Mouse (Mus musculus): ENCODE measurements around the gene Klk4.

Klk4 gene

GRCm38 (mm10) chr7:43880912-43881311, at the start of gene Klk4:
Gene Klk4 (plus strand): TSS chr7:43881160.
- no peak for DNase-seq (ENCODE audit: low read depth in 2 of 2, low spot score in 2 of 2)

GRCm38 (mm10) chr7:43841701-43842100, 39.3 kb upstream of the Klk4 start, which contains the start of gene Klk5:
Gene Klk5 (plus strand): TSS chr7:43841971.
- DNase-seq (ENCODE audit: low read depth in 2 of 2, low spot score in 2 of 2): no peak

GRCm38 (mm10) chr7:43843801-43844200, 37.2 kb upstream of the Klk4 start:
- DNase-seq (ENCODE audit: low read depth in 2 of 2, low spot score in 2 of 2): no peak

- no peak for DNase-seq (ENCODE audit: low read depth in 2 of 2, low spot score in 2 of 2)
These were observed 29.3 kb upstream of the Klk4 start for GRCm38 (mm10) chr7:43851616-43852015.

- no peak for DNase-seq (ENCODE audit: low read depth in 2 of 2, low spot score in 2 of 2)
These were observed 26.1 kb upstream of the Klk4 start for GRCm38 (mm10) chr7:43854642-43855380.

GRCm38 (mm10) chr7:43855709-43856108, 25.3 kb upstream of the Klk4 start:
- no peak for DNase-seq (ENCODE audit: low read depth in 2 of 2, low spot score in 2 of 2)

- DNase-seq (ENCODE audit: low read depth in 2 of 2, low spot score in 2 of 2): no peak
These were observed 24.7 kb upstream of the Klk4 start for GRCm38 (mm10) chr7:43856307-43856706.

- DNase-seq (ENCODE audit: low read depth in 2 of 2, low spot score in 2 of 2): no peak
These were observed 23.5 kb upstream of the Klk4 start for GRCm38 (mm10) chr7:43857501-43857900.

GRCm38 (mm10) chr7:43860411-43860810, 20.5 kb upstream of the Klk4 start:
- DNase-seq (ENCODE audit: low read depth in 2 of 2, low spot score in 2 of 2): no peak

GRCm38 (mm10) chr7:43873237-43873636, 7.7 kb upstream of the Klk4 start:
- DNase-seq (ENCODE audit: low read depth in 2 of 2, low spot score in 2 of 2): no peak

GRCm38 (mm10) chr7:43873674-43874073, 7.3 kb upstream of the Klk4 start:
- DNase-seq (ENCODE audit: low read depth in 2 of 2, low spot score in 2 of 2): no peak

- DNase-seq (ENCODE audit: low read depth in 2 of 2, low spot score in 2 of 2): no peak
These were observed 6.0 kb upstream of the Klk4 start for GRCm38 (mm10) chr7:43874868-43875375.

- DNase-seq (ENCODE audit: low read depth in 2 of 2, low spot score in 2 of 2): no peak
These were observed 4.5 kb upstream of the Klk4 start for GRCm38 (mm10) chr7:43876444-43876843.

- DNase-seq (ENCODE audit: low read depth in 2 of 2, low spot score in 2 of 2): no peak
These were observed 2.7 kb upstream of the Klk4 start for GRCm38 (mm10) chr7:43878281-43878680.

- DNase-seq (ENCODE audit: low read depth in 2 of 2, low spot score in 2 of 2): no peak
These were observed 1.4 kb downstream of the Klk4 start for GRCm38 (mm10) chr7:43882346-43882745.

GRCm38 (mm10) chr7:43882811-43883210, 1.9 kb downstream of the Klk4 start:
- DNase-seq (ENCODE audit: low read depth in 2 of 2, low spot score in 2 of 2): no peak

GRCm38 (mm10) chr7:43883547-43883946, 2.6 kb downstream of the Klk4 start:
- no peak for DNase-seq (ENCODE audit: low read depth in 2 of 2, low spot score in 2 of 2)

- DNase-seq (ENCODE audit: low read depth in 2 of 2, low spot score in 2 of 2): no peak
These were observed 10.4 kb downstream of the Klk4 start for GRCm38 (mm10) chr7:43891365-43891764.

- DNase-seq (ENCODE audit: low read depth in 2 of 2, low spot score in 2 of 2): no peak
These were observed 10.8 kb downstream of the Klk4 start for GRCm38 (mm10) chr7:43891788-43892187.

GRCm38 (mm10) chr7:43894836-43895235, 13.9 kb downstream of the Klk4 start:
- peak; percentile 56 to 62 for DNase-seq (ENCODE audit: low read depth in 2 of 2, low spot score in 2 of 2)

- DNase-seq (ENCODE audit: low read depth in 2 of 2, low spot score in 2 of 2): no peak
These were observed 33.9 kb downstream of the Klk4 start for GRCm38 (mm10) chr7:43914821-43915220.

- DNase-seq (ENCODE audit: low read depth in 2 of 2, low spot score in 2 of 2): no peak
These were observed 37.5 kb downstream of the Klk4 start for GRCm38 (mm10) chr7:43918426-43918825.

- no peak for DNase-seq (ENCODE audit: low read depth in 2 of 2, low spot score in 2 of 2)
These were observed 37.9 kb downstream of the Klk4 start for GRCm38 (mm10) chr7:43918871-43919270.
